Mouse (Mus musculus) lung, adult 2 months (tissue): ENCODE measurements around the gene Tppp2.

Experiments used
- CTCF ChIP-seq: fragments of 200-500 bp; IDR thresholded peaks from 2 replicates; pipeline ENCODE4 v1.5.1; 2011; ENCODE audit warnings: mild to moderate bottlenecking, low read length, control low read depth; ENCODE audit not compliant: insufficient read depth
- POLR2A ChIP-seq: fragments of 200-500 bp; IDR thresholded peaks from 2 replicates; pipeline ENCODE4 v1.6.1; 2011; ENCODE audit warnings: low read depth, mild to moderate bottlenecking, control low read depth, low read length, borderline replicate concordance; ENCODE audit errors: extremely low read depth

DNA sequence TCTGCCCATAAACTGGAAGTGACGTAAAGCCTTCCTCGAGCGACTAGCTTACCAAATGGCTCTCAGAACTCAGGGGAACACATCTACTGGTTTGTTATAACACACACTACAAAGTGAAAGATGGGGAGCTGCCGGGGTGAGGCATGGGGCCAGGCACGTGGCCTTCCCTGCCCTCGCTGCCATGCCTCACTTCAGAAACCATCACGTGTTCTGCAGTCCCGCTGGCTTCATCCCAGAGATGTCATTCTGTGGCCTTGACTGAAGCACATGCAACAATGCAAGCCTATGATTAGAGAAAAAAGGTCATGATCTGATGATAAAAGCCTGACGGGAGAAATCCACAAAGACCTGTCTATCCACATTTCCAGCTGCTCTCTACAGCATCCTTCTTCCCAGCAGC, 46.5 kb upstream of the Tppp2 start:
- TF ChIP-seq CTCF (no peak), POLR2A (no peak)
